In genomic region chr4:108128339-108128738, GRCm38 (mm10) we compare ENCODE assay signal across 18 mouse cellular contexts. TPM values are rescaled to one million over a fixed set of nuclear protein-coding genes. Genes with fewer than 3 reads are reported as not detected.
"Had no signal": no experiment of that assay in that cellular context is flagged by ENCODE, and none has a peak within 500 bp of the region (broad histone marks: within the 10 kb centered on the region; RNA-seq: fewer than 3 reads in every experiment).

No protein-coding gene starts in this region.

- H3K27ac ChIP-seq: kidney, postnatal 0 days; left cerebral cortex, adult 2 months; limb, embryonic 10.5 days; liver, embryonic 13.5 days; lung, embryonic 15.5 days; macrophage; midbrain, embryonic 15.5 days; neural tube, embryonic 12.5 days had no signal

- H3K36me3 ChIP-seq: limb, embryonic 10.5 days; liver, embryonic 13.5 days; lung, embryonic 15.5 days; midbrain, embryonic 15.5 days; neural tube, embryonic 12.5 days had no signal

- H3K4me1 ChIP-seq: liver, embryonic 13.5 days; lung, embryonic 15.5 days; midbrain, embryonic 15.5 days; neural tube, embryonic 12.5 days had no signal

- DNase-seq: liver, embryonic 13.5 days; liver, postnatal 0 days; lung, postnatal 14 days; right cerebral cortex, postnatal 4 days; spleen, adult 18-20 months; thymus, adult 18-20 months; thymus, postnatal 14 days had no signal

- H3K4me2 ChIP-seq: liver, embryonic 13.5 days; lung, embryonic 15.5 days; midbrain, embryonic 11.5 days; midbrain, embryonic 15.5 days; neural tube, embryonic 12.5 days had no signal

- H3K9ac ChIP-seq: liver, embryonic 13.5 days; liver, postnatal 0 days; lung, embryonic 15.5 days; midbrain, embryonic 15.5 days; neural tube, embryonic 12.5 days had no signal

- H3K4me3 ChIP-seq: left cerebral cortex, adult 2 months; limb, embryonic 10.5 days; liver, embryonic 13.5 days; lung, embryonic 15.5 days; megakaryocyte, embryonic 14.5 days; midbrain, embryonic 15.5 days; neural tube, embryonic 12.5 days had no signal

- H3K9me3 ChIP-seq: limb, embryonic 10.5 days; liver, embryonic 13.5 days; lung, embryonic 15.5 days; midbrain, embryonic 15.5 days; neural tube, embryonic 12.5 days had no signal

- ATAC-seq: liver, postnatal 0 days; midbrain, embryonic 15.5 days had no signal

- H3K27me3 ChIP-seq: liver, embryonic 13.5 days; lung, embryonic 15.5 days; midbrain, embryonic 15.5 days; neural tube, embryonic 12.5 days had no signal

RNA-seq across cellular contexts. Expression of gene Podn, which starts 32.1 kb away (rescaled TPM):
- total RNA-seq: monocyte, adult 5-6 weeks had no signal
- polyA plus RNA-seq: macrophage had no signal

RNA-seq across cellular contexts. Expression of gene Echdc2, which starts 36.9 kb away (rescaled TPM):
- total RNA-seq: monocyte, adult 5-6 weeks; neutrophil, adult 5-6 weeks had no signal
- polyA plus RNA-seq: macrophage had no signal
